Mouse (Mus musculus) lung, adult 2 months (tissue): ENCODE data around the gene Il17rd.

Source experiments
- CTCF ChIP-seq: fragments of 200-500 bp; IDR thresholded peaks from 2 replicates; pipeline ENCODE4 v1.5.1; 2011; ENCODE audit warnings: mild to moderate bottlenecking, low read length, control low read depth; ENCODE audit not compliant: insufficient read depth
- POLR2A ChIP-seq: fragments of 200-500 bp; IDR thresholded peaks from 2 replicates; pipeline ENCODE4 v1.6.1; 2011; ENCODE audit warnings: low read depth, mild to moderate bottlenecking, control low read depth, low read length, borderline replicate concordance; ENCODE audit errors: extremely low read depth

GRCm38 (mm10) chr14:27004906-27005305 is 33.8 kb upstream of the Il17rd start:
- TF ChIP-seq POLR2A (no peak), CTCF (no peak)
